Mouse (Mus musculus) olfactory bulb, adult 2 months (tissue): Measurements from ENCODE around the gene Tpst2.

Experiments used
- CTCF ChIP-seq: fragments of 200-500 bp; IDR thresholded peaks from 2 replicates; pipeline ENCODE4 v1.5.1; 2012; ENCODE audit warnings: low read depth, mild to moderate bottlenecking, low read length, moderate library complexity; ENCODE audit not compliant: insufficient read depth
- POLR2A ChIP-seq: fragments of 200-500 bp; IDR thresholded peaks from 2 replicates; pipeline ENCODE4 v1.6.1; 2012; ENCODE audit warnings: mild to moderate bottlenecking, low read depth, low read length, moderate library complexity; ENCODE audit not compliant: insufficient read depth

GRCm38 (mm10) chr5:112259862-112260650 is 16.4 kb upstream of the Tpst2 start:
- TF ChIP-seq CTCF (no peak), POLR2A (no peak)
